Mouse (Mus musculus) gastrocnemius, postnatal 14 days (tissue): ENCODE measurements around the gene Cep350. TPM values are rescaled to one million over a fixed set of nuclear protein-coding genes. Genes with fewer than 3 reads are reported as not detected.

Source experiments
- DNase-seq: peaks from one replicate; pipeline ENCODE4 v3.0.0; 2021; ENCODE audit warnings: mixed read lengths
- intact Hi-C: fragments of 180-260 bp; cut with DNase I; formaldehyde crosslinking; loops from one replicate; pipeline ENCODE4 v1.15.1; 2025; ENCODE audit warnings: low total_unique reads
- total RNA-seq, 2 experiments: library from RNA; stranded (reverse); gene quantifications; 2 replicates each; pipeline ENCODE4 v1.2.3; 2021

The Cep350 gene
- total RNA-seq, 2 experiments from 2014 or later = 28.5 to 33.1 TPM

DNA sequence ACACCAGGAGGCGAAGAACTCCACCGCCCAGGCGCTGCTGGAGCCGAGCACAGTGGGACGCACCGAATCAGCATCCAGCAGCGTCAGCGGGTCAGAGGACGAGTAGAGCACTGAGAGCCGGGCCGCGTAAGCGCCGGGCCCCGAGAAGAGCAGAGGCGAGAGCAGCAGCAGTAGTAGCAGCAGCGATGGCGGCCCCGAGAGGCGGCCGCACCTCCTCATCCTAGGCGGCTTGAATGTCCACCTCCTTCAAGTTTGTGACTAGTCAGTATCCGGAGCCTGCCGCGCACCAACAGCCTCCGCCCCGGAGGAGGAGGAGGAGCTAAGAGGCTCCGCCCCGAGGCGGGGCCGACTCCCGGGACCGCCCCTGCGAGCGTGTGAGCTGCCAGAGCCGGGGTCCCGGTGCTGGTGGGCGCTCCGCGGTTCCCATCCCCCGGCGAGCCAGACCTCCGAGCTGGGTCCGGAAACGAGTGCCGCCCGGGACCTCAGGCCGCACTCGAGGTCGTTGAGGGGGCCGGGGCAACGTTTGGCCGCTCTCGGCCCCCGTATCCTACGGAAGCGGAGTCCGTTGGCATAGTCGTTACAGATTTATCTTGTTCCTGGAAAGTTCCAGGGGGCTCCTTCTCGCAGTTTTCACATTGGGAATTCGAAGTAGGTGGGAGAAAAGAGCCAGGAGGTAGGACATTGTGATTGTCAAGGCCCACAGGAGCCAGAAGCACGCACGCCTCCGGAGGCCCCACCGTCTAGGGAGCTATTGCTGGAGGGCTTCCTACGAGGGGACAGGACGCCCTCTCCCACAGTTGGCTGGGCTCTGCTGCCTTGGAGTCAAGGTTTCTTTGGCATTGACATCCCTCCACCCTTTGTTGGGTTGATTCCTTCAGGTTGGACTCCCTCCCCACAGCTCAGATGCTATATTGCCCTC, 160.2 kb downstream of the Cep350 start, which contains the start of gene Qsox1:
Gene Qsox1 (minus strand): TSS at position 309 of the 919 bp plus-strand sequence.
- peak; percentile 84 for DNase-seq
- intact Hi-C loops = no loop called here

DNA sequence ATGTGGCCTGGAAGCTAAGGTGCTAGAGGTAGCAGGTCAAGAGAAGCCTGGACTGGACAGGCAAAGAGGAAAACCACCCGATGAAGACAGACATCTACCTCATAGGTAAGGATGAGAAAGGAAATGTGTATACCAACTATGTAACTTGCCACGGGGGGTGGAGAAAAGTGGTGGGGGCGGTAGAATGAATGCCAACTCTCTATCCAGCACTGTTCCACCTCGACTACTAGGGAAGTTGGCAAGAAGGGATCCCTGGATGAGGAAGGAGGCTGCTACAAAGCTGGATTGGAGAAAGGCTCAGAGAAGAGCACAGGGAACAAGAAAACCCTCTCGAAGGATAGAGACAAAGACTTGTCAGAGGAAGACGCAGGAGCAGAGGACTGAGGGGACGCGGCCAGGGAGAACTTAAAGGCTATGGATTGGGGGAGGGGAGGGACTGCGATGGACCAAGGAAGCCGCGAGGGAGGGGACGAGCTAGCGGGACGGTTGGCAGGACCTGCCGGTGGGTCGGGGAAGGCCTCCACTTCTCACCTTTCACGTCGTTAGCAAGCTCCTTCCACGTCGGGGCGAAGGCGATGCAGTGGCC, 161.0 kb downstream of the Cep350 start:
- intact Hi-C loops = no loop called here

DNA sequence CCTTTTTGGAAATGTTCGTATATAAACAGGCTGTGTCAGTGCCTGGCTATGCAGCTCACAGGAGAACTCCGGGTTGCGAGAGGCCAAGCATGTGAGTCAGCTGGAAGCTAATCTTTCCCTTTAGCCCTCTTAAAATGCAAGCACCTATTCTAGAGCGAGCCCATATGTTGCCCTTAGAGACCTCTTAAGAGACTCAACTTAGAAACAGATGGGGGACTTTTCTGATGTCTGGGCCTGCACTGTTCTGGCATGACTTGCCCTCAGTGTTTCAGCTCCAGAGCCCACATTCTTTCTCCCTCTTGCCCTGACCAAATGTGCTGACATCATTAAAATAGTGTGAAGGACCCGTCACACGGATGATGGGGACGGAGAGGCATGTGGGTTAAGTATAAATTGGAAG, 162.4 kb downstream of the Cep350 start:
- no peak for DNase-seq
- intact Hi-C loops = no loop called here

More for the DNA sequence above, 161.0 kb downstream of the Cep350 start:
- DNase-seq = no peak

DNA sequence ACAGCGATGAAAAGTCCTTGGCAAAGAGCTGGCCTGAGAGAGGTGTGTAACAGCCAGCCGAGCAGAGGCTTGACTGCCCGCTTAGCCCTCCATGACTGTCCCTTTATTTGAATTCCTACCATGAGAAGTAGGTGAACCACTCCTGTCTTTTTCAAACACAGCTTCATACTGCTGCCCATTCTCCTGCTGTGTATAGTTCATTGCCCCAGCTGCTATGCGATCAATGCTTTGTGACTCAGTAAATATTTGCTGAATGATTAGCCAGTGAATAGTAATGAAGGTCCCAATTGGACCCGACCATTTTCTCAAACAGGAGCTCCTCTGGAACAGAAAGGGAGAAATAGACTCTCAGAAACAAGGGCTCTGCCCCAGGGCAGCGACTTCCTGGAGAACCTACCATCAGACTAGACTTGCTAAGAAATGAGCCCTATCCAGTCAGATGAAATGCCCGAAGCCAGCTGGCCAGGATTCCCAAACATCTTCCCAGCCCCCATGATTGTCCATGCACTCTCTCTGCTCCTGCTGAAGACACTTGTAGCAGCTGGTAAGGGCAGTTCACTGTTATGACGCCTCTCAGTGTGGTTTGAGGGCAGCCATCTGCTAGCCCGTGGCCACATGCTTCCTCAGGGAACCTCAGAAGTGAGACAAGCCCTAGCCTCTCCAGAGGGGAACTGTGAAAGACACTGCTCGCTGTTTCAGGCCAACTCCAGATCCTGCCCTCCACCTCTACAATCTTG, 163.2 kb downstream of the Cep350 start:
- peak; percentile 29 for DNase-seq
- intact Hi-C loops = no loop called here

DNA sequence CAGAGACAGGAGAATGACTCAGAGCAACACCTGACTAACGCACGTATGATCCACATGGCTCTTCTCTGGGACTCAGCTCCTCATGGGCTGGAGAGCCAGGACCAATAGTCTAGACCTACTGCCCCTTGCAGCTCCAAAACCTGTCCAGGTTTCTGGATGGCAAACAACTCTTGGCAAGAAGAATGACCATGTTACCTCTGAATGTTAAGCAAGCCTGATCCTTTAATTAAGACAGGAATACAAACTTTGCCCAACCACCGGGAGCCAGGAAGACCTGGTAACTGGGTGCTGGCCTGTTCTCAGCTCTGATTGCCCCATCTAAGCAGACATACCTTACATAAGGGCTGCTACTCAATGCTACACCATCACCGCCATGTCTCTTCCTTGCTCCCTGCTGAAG, 164.8 kb downstream of the Cep350 start:
- intact Hi-C loops = no loop called here

DNA sequence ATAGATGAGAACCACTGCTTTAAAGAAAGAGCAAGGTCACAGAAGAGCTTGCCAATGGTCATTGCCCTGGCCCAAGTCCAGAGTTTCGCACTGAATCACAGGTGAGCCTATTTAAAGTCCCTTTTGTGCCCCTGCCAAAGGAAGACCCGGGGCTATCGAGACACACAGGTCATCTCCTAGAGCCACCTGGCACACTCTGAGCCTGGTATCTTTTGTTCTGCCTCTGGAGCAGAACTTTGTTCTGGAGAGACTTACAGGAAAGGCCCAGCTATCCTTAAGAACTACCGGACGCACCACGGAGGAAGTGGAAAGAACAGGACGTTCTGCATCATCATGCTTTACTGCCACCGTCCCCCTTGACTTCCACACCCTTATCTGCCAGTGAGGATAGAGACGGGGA, 167.4 kb downstream of the Cep350 start:
- intact Hi-C loops = no loop called here
- DNase-seq = no peak

More for the DNA sequence above, 164.8 kb downstream of the Cep350 start:
- no peak for DNase-seq

DNA sequence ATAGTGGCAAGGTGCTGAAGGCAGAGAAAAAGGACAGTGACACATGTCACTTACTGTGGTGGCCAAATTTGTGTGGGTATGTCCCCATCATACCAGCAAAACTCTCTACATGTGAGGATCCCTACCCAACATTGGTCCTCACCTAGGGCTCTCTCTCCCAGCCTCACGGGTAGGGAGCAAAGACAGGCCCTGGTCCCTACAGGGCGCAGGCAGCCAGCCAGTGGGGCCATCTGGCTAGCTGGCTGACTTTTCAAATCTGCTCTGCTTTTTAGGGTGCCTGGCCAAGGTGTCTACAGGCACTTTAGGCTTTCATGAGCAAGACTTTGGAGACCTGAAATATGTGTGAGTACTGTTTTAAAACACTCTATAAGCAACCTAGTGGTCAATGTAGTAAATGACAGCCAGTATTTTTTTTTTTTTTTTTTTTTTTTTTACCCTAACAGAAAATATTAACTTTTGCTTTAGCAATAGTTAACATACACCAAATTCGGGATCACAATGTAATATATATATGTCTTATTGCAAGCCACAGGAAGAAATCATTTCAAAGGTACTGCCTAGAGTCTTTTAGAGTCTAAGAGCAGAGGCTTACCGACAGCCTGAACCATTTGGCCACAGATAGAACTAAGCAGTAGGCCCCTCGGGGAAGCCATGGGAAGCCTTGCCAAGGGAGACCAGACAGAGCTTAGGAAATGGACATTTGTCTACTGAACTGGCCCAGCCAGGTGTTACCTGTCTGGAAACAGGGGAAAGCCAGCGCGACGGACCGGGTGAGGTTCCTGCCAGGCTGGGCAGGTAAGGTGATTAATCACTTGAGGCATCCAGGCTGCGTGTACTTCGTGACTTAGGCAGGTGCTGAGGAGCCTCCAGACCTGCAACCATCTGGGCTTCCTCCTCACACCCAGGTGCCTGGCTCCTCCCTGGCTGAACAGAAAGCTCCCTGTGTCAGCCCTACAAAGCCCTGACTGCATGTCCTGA, 171.8 kb downstream of the Cep350 start:
- no peak for DNase-seq
- intact Hi-C loops = no loop called here

DNA sequence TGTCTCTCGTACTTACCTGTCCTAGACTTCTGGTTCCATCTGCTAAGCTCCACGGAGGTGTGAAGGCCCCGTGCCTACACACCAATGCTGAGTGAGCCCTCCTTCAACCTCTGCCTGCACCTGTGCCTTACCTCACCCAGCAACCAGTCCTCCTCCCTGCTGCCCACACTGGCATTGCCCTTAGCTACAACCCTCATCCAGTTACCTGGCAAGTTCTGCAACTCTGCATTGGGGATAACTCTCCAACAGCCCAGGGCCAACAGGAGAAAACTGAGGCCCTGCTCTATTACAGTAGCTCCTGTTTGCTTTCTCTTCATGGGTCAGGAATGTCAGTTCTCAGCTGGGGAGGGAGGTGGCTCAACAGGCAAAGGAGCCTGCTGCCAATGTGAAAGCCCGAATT, 175.1 kb downstream of the Cep350 start:
- intact Hi-C loops = loop anchor here (5.0 kb wide), 1 partner anchor 49 kb away; no protein-coding TSS in a partner anchor
- DNase-seq = no peak

DNA sequence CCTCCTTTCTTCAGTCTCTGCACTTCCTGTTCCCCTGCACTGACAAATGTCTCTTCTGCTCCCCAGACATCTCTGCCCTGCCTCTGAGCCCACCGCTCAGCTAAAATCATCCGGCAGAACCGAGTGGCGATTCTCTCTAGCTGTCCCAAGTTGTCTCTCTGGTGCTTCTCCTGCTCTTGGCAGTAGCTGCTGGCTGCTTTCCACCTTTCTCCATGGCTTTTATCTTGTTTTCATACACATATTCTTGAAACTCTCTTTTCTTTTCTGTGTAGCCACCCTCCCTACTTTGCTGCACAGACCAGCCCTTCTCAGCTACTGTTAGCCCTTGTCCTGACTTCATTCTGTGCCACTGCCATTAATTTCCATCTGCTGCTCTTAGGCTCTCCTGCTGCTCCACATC, 175.6 kb downstream of the Cep350 start:
- intact Hi-C loops = loop anchor here (5.0 kb wide), 1 partner anchor 50 kb away; no protein-coding TSS in a partner anchor

DNA sequence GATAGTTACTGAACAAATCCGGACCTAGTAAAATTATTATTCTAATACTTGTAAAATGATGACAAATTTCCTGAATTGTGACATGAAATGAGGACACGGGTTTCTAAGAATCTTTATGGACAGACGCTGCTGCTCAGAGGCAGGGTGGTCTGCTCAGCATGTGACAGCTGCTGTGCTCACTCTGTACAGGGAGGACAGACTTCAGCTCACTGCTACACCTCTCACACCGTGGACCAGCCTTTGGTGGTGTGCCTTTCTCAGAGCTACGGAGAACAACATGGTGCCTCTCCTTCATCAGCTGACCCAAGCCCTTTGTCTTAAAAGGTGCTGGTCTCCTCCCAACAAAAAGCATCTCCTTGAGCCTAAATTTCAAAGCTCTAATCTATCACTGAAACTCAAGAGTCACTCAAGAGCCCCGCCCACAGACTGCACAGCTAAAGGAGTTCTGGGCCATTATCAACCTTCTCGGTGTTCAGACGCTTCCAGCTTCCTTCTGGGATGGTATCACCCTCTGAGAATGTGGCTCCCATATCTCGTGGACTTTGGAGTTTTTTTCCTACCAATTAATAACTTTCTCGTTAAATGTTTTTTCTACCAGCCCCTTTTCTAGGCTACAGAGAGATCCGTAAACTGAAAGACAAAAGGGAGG, 176.2 kb downstream of the Cep350 start:
- intact Hi-C loops = loop anchor here (5.0 kb wide), 1 partner anchor 50 kb away; no protein-coding TSS in a partner anchor

More for the DNA sequence above, 175.6 kb downstream of the Cep350 start:
- no peak for DNase-seq

DNA sequence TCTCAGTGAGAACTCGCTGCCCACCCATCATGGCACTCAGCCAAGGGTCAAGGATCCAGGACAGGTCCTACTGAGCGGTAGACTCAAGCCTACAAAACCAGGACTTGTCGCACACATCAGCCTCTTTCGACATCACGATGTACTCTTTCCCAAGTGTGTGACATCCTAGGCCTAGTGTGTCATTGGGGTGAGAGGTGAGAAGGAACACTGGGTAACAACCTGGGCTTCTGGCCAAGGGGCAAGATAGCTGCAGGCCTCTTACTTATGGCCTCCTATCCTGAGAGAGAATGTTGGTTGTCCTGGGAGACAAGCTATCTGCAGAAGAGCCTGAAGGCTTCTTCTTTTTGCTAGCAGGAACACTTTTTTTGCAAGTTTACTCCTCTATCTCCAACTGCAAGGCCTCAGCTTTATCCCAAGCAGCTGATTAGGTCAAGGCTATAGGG, 177.2 kb downstream of the Cep350 start:
- intact Hi-C loops = loop anchor here (5.0 kb wide), 1 partner anchor 51 kb away; no protein-coding TSS in a partner anchor
- DNase-seq = no peak

More for the DNA sequence above, 176.2 kb downstream of the Cep350 start:
- DNase-seq = no peak

Other genes with a start within 250 kb of the Cep350 start
- gene Lhx4, start 221.6 kb downstream of the Cep350 start, total RNA-seq = not detected
- gene Qsox1, start 160.4 kb downstream of the Cep350 start, total RNA-seq = 10 to 100 TPM; 32.3 to 33.3 TPM
- gene Tor1aip2, start 62.1 kb upstream of the Cep350 start, total RNA-seq = 10 to 100 TPM; 49.5 to 55.4 TPM
- 10 to 100 TPM; 67.7 to 78.5 TPM for gene Tor1aip1, start 63.2 kb upstream of the Cep350 start, total RNA-seq
- gene Fam163a, start 231.8 kb upstream of the Cep350 start, total RNA-seq = not detected